Mouse (Mus musculus) cerebellum, postnatal 4 days (tissue): ENCODE results near the gene Trim43a.
A peak's percentile ranks its signal among the peaks of the same experiment; 100 is the strongest.
"Not testable (repeated sequence)": the region's sequence is repeated elsewhere in the genome, so short reads cannot be mapped to it uniquely, and the experiment has no call there.

Source experiments
- DNase-seq, 2 experiments: peaks; one replicate each; pipeline ENCODE4 v3.0.0; 2022; ENCODE audit warnings: low spot score in 2 of 2, mixed read lengths in 1 of 2

The Trim43a gene

DNA sequence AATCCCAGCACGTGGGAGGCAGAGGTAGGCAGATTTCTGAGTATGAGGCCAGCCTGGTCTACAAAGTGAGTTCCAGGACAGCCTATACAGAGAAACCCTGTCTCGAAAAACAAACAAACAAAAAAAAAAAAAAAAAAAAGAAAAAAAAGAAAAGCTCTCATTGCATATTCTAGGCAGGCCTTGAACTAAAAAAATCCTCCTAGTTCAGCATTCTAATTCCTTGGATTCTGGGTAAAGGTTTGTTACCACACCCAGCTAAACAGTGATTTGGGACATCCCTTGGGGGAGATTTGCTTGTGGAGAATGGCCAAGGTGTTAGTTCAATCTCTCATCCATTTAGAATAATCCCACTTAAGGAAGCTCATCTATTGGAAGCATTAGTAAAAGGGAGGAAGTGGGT lies at the start of gene Trim43a:
TSS of gene Trim43a (plus strand) at position 301 of the 400 bp plus-strand sequence.
- DNase-seq = not testable (repeated sequence)

DNA sequence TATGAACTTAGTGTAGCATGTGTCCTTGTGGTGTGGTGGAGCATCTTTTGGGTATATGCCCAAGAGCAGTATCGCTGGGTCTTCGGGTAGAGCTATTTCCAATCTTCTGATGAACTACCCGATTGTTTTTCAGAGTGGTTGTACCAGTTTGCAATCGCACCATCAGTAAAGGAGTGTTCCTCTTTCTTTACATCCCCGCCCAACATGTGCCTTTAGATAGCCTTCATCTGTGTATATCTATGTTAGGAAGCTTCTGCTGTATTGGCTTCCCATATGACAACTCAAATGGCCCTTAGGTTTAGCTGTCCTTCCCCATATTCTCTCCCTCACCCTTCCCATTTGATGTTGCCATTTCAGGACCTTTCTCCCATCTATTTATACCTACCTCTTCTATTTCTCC lies 46.6 kb upstream of the Trim43a start:
- no peak for DNase-seq

DNA sequence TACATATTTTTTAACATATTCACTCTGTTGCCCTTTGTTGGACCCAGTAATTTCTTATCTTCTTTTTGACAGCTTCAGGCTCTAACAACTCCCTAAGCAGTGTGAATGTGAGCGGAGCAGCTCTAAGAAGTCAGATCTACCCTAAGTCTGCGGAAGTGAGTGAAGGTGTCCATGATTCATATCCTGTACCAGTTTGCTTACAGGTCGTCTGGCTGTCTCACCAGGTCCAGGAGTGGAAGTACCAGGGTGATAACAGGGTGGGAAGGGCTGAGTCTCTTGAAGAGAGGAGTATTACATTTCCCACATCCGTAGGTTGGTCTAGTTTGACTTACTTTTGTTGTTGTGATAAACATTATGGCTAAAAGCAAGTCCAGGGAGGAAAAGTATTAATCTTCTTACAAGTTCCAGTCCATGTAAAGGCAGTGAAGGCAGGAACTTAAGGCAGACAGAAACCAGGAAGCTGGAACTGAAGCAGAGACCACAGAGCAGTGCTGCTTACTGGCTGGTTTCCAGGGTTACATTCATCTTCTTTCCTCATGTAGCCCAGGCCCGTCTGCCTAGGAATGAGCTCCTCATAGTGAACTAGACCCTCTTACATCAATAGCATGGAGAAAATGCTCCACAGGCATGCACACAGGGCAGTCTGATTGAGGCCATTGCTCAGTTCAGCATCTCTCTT lies 41.0 kb upstream of the Trim43a start:
- DNase-seq = no peak

DNA sequence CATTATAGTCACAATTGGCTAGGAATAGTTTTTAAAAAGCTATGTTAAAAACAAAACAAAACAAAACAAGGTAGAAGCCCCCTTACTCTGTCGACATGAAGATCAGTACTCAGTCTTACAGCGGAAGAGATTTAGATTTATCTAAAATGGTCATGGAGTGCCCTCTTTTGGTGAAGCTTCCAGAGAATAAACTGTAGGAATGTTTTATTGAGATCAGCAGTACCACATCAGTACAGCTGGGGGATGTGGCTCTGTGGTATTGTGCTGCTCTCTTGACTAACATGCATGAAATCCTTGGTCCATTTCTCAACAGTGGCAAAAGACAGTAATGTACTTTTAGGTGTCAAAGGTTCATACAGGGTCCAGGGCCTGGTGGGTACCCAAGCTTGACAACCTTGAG lies 37.9 kb upstream of the Trim43a start:
- DNase-seq = no peak

DNA sequence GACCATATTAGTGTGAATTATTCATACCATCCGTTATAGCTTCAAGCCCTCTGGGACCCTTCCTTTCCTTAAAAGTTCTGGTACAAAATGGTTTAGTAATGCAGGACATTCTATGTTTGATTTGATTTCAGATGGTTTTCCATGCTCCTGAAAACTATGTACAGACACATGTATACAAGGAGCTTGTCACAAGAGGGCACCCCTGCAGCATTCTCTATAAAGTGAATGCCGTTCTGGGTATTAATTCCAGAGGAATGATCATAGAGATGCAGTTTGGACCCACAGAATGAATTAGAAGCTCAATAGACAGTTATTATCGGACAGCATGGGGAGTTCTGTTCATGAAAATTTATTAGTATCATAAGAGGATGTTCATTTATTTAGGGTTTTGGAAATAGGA lies 35.2 kb upstream of the Trim43a start:
- DNase-seq = no peak

DNA sequence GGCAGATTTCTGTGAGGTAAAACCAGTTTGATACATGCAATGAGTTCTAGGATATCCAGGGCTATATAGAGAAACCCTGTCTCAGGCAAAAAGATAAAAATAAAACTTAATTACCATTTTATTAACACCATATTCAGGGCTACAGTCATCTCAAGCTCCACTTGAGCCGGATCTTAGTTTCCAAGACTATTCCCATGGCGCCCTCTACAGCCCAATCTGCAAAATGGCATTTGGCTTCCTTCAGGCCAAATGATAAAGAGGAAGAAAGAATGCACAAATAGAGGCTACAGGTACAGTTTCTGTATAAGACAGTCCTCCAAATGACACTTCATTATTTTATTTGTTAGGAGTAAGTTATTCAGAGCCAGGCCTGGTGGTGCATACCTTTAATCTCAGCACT lies 34.5 kb upstream of the Trim43a start:
- peak in 1 of 2 experiments; percentile 27 for DNase-seq

DNA sequence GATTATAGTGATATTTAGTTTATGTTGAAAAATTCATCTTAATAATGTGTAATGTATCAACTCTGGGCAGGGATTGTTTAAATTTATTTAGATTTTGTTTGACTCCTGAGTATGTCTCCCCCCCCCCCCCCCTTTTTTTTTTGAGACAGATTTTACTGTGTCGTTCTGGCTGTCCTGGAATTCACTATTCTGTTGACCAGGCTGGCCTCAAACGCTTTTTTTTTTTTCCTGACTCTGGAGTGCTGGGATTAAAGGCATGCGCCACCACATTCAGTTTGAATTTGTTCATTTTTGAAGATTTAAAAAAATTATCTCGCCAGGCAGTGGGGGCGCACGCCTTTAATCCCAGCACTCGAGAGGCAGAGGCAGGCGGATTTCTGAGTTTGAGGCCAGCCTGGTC lies 34.0 kb upstream of the Trim43a start:
- DNase-seq = no peak

DNA sequence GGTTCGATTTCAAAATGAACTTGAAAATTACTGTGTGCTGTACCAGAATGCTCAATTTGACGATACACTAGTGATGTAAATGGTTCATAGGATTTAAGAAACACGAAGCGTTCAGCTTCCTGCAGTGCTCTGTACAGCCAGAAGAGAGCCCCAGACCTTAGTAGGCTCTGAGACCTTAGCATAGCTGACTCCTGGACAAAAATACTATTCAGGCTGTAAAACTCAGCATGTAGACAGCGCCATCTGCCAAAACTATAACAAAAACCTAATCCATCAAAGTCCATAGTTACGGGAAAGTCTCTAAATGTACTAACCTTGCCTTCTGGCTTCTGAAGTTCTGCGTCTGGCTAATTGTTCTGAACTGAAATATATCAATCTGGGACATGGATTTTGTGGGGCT lies 33.4 kb upstream of the Trim43a start:
- no peak for DNase-seq

DNA sequence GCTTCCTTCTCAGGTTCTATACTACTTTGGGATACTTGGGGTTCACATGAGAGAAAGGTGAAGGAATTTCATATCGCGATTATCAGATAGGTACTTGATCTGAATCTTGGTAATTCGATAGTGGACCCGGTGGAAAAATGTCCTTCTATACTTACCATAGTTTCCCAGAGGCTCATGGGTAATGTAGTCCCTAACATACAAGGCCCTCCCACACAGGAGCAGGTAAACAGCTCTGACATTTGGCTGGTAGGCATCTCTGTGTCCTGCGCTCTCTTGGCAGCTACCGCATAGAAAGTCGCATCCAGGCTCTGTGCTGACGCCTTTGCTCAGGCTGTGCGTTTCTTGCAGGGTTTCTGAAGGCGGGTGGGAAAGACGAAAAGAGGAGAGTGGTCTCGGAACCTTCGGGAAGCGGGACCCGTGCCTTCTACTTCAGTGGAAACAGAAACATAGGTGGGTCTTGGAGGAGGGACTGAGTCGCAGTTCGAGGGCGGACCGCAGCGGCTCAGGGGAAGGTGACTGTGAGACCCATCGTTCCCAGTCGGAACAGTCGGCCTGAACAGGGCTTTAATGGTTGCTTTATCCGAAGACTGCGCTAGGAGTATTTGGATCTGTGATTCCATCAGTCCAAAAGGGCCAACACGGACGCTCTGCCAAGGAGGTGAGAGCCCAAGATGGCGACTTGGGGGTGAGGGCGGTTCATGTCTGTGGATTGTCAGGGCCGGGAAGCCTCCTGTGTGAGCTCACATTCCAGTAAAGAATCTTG lies 32.7 kb upstream of the Trim43a start, which contains the start of gene Zfp949:
TSS of gene Zfp949 (plus strand) at position 170 of the 763 bp plus-strand sequence.
- peak; percentile 33 to 55 for DNase-seq

DNA sequence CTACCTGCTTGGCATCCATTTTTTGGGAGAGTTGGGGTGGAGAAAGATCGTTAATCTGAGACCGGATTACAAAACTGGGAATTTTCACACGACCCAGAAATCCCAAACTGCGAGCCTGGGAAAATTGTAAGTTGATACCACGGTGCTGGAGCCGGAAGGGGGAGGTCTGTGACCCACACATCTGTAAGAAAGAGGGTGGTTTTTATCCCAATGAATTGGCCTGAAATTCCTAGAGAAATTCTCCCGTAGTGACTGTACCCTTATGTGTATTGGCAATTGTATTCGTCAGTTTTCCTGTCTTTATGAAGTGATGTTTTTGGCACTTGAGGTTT lies 32.1 kb upstream of the Trim43a start:
- no peak for DNase-seq

DNA sequence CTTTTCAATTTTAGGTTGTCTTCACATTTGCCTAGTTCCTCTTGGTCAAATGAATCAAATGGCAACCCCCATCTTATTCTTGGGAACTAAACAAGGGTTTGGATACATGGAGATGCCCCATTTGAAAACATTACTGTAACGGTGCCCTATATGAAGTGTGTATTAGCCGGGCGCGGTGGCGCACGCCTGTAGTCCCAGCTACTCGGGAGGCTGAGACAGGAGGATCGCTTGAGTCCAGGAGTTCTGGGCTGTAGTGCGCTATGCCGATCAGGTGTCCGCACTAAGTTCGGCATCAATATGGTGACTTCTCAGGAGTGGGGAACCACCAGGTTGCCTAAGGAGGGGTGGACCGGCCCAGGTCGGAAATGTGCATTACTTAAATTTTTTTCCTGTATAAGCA lies 27.6 kb upstream of the Trim43a start:
- no peak for DNase-seq

DNA sequence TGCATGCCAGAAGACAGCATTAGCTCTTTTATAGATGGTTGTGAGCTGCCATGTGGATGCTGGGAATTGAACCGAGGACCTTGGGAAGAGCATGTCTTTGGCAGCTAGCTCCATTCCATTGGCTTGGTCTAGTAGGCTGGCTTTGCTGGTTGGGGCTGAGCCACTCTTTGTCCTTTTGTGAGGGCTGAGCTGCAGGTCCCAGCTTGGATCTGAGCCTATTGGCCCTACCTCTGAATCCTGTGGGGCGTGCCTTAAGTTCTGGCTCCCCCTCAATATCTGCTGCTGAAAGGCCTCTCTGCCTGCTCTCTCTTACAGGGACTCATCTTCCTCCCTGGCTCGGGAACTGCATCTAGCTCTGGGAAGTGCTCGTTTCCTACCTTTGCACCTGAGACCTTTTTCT lies 22.5 kb upstream of the Trim43a start:
- DNase-seq = no peak

DNA sequence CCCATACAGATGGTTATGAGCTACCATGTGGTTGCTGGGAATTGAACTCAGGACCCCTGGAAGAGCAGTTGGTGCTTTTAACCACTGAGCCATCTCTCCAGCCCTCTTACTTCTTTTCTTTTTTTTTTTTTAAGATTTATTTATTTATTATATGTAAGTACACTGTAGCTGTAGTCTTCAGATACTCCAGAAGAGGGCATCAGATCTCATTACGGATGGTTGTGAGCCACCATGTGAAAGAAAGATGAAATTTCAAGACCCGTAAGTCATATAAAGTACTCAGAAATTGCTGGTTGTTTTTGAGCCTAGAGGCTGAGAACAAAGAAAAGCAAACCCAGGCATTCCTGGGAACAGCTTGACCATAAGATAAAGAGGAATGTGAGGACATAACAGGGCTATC lies 19.2 kb upstream of the Trim43a start:
- DNase-seq = not testable (repeated sequence)

DNA sequence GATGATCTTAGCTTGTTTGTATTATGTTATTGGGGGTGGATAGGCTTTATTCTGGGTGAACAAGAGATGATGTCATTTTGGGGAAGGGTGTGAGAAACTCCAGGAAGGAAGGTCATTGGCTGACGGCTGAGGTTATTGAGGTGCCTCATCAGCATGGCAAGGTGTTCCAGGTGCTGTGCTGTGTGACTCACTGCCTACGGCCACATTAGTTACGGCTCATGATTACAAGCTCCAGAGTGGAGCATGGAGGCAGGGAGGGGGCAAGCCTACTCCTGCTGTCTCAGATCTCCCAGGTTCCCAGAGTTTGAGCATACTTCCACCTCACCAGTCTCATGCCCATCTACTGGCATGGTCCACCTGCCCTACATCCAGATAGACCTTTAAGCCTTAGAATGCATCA lies 10.2 kb upstream of the Trim43a start:
- not testable (repeated sequence) for DNase-seq

DNA sequence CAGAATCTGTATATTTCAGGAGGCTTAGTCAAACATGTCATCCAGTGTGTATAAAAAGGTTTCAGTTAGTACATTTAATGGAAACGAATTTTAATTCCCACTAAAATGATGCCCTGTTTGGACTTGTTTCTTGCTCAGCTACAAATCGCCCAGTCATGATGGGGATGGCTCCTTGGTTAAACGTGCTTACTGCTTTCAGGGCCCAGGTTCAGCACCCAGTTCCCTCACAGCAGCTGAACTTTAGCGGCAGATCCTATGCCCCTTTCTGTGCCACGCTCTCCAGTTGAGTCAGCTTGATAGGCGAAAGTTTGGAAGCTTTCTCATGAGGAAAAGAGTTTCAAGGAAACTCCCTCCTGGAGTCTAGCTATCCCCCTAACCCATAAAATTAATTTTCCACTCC lies 13.0 kb downstream of the Trim43a start:
- DNase-seq = not testable (repeated sequence)

DNA sequence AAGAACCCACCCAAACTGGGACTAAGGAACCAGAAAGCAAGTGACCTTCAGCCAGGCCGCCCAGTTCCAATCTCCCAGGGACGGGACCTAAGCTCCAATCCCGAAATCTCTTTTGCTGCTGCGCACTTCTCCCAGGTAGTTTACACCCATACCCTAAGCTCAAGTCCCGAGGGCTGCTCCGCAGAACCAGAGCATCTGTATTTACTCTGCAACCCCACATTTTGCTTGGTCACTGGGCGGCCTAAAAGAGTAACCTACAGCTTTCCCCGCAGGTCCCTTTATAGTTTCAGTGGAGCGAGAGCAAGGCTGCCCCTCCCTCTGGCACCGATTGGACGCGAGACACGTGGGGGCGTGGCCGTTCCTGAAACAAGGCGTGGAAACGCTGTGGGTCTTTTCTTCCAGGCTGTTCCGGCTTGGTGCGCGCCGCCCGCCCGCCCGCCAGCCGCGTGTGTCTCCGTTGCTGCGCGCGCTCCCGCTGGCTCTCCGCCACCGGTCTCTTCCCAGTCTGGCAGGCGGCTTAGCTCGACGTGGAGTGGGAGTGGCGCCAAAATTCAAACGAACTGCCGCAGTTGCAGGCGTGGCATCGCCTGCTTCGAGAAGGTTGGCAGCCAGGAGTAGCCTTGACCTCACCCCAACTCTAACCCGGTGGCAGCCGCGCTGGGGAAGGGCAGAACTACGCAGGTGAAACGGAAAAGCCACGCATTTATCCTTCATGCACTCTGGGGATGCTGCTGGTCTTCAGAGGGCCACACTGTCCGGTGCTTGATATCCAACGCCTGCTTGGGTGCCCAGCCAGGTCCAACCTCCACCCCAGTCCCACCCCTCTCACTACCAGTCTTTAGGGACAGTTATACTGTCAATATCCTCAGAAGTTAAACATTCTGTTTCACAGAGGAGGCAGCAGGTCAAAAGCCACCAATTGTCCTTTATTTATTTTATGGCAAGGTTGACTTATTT lies 18.8 kb downstream of the Trim43a start:
- peak; percentile 98 to 100 for DNase-seq

DNA sequence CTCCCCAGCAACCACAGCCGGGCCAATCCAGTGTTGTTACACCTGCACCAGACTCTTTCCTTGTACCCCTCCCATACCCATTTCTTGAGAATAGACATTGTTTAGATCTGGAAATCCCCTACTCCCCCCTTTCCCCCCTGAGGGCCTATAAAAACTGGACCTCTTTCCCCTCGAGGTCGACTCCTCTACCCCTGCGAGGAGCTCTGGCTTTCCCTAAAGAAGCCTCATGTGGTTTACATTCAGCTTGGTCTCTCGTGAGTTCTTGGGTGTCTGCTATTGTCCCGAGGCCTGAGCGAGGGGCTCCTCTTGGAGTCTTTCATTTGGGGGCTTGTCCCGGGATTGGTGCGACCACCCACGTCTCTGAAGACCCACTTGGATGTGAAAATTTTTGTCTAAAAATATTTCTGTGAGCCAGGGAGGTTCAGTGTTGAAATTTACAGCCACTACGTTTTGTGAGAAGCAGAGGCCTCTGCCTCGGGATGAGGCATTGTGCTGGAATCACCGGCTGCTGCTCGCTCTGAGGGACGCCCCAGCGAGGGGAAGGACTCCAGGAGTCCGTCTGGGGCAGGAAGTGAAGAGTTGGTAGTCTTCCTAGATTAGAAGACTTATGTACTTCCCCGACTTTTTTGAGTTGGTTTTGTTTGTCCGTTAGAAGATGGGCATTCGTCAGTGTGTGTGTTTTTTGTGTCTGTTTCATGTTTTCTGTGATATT lies 45.3 kb downstream of the Trim43a start:
- DNase-seq = peak in 1 of 2 experiments; percentile 22

DNA sequence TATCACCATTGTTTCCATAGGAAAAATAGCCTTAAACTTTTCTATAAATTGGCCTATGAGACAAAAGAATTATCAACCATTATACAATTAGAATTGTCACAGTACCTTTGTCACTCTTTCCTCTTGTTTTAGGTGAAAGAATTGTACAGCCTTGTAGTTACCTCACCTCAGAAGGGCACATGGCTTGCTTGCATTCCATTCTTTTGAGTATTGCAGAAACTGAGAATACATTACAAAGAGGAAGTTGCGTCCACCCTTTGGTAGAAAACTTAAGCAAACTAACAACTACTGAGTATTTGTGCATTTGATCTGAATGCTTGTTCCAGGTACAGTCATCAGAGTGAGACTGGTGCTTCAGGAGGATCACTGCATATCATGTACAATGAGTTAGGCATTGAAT lies 57.4 kb downstream of the Trim43a start:
- DNase-seq = not testable (repeated sequence)
